Mouse (Mus musculus): ENCODE measurements around the gene Sorl1. TPM values are rescaled to one million over a fixed set of nuclear protein-coding genes. Genes with fewer than 3 reads are reported as not detected.

Gene Sorl1
- polyA plus RNA-seq, 1 experiment from 2014 or later = 6.8 TPM

- no peak overlapping the region for H3K4me3 ChIP-seq
- no peaks in the 10 kb centered on the region for H3K36me3 ChIP-seq
- DNase-seq (ENCODE audit: low spot score) = no peak
- H3K4me1 ChIP-seq = no peaks in the 10 kb centered on the region
- 84% methylated on average over 2 of the region's 2 CpGs for WGBS
- H3K27me3 ChIP-seq (ENCODE audit: insufficient read depth, poor library complexity, severe bottlenecking) = no peaks in the 10 kb centered on the region
- no peak overlapping the region for H3K27ac ChIP-seq
- no peaks in the 10 kb centered on the region for H3K9me3 ChIP-seq
Observed at GRCm38 (mm10) chr9:42146463-42146862, 22.4 kb upstream of the Sorl1 start.

GRCm38 (mm10) chr9:42141549-42142210 is 17.6 kb upstream of the Sorl1 start:
- H3K36me3 ChIP-seq = no peaks in the 10 kb centered on the region
- WGBS = 74% methylated on average over 6 of the region's 6 CpGs
- no peaks in the 10 kb centered on the region for H3K4me1 ChIP-seq
- no peak overlapping the region for H3K4me3 ChIP-seq
- no peak overlapping the region for H3K27ac ChIP-seq
- H3K9me3 ChIP-seq = no peaks in the 10 kb centered on the region
- no peak for DNase-seq (ENCODE audit: low spot score)
- H3K27me3 ChIP-seq (ENCODE audit: insufficient read depth, poor library complexity, severe bottlenecking) = no peaks in the 10 kb centered on the region

GRCm38 (mm10) chr9:42138248-42138858 is 14.3 kb upstream of the Sorl1 start:
- H3K4me1 ChIP-seq = no peaks in the 10 kb centered on the region
- no peaks in the 10 kb centered on the region for H3K27me3 ChIP-seq (ENCODE audit: insufficient read depth, poor library complexity, severe bottlenecking)
- DNase-seq (ENCODE audit: low spot score) = no peak
- H3K27ac ChIP-seq = no peak overlapping the region
- 78% methylated on average over 4 of the region's 4 CpGs for WGBS
- H3K9me3 ChIP-seq = no peaks in the 10 kb centered on the region
- H3K4me3 ChIP-seq = no peak overlapping the region
- no peaks in the 10 kb centered on the region for H3K36me3 ChIP-seq

GRCm38 (mm10) chr9:42137578-42137977 is 13.5 kb upstream of the Sorl1 start:
- no peaks in the 10 kb centered on the region for H3K36me3 ChIP-seq
- DNase-seq (ENCODE audit: low spot score) = no peak
- no peaks in the 10 kb centered on the region for H3K4me1 ChIP-seq
- H3K27me3 ChIP-seq (ENCODE audit: insufficient read depth, poor library complexity, severe bottlenecking) = no peaks in the 10 kb centered on the region
- H3K4me3 ChIP-seq = no peak overlapping the region
- no peaks in the 10 kb centered on the region for H3K9me3 ChIP-seq
- WGBS = 67% methylated on average over 5 of the region's 5 CpGs
- no peak overlapping the region for H3K27ac ChIP-seq

GRCm38 (mm10) chr9:42130793-42131760 is 7.0 kb upstream of the Sorl1 start:
- no peak overlapping the region for H3K27ac ChIP-seq
- no peak overlapping the region for H3K4me3 ChIP-seq
- no peaks in the 10 kb centered on the region for H3K4me1 ChIP-seq
- no peak for DNase-seq (ENCODE audit: low spot score)
- H3K9me3 ChIP-seq = no peaks in the 10 kb centered on the region
- H3K36me3 ChIP-seq = no peaks in the 10 kb centered on the region
- 76% methylated on average over 13 of the region's 13 CpGs for WGBS
- H3K27me3 ChIP-seq (ENCODE audit: insufficient read depth, poor library complexity, severe bottlenecking) = no peaks in the 10 kb centered on the region

GRCm38 (mm10) chr9:42127983-42128382 is 3.9 kb upstream of the Sorl1 start:
- 65% methylated on average over 5 of the region's 5 CpGs for WGBS
- no peak overlapping the region for H3K27ac ChIP-seq

GRCm38 (mm10) chr9:42125262-42125982 is 1.3 kb upstream of the Sorl1 start:
- Histone ChIP-seq H3K36me3 (no peaks in the 10 kb centered on the region), H3K4me3 (no peak overlapping the region), H3K27ac (no peak overlapping the region), H3K27me3 (ENCODE audit: insufficient read depth, poor library complexity, severe bottlenecking) (peaks cover 28% of the 10 kb centered on the region), H3K9me3 (no peaks in the 10 kb centered on the region), H3K4me1 (peaks cover 20% of the 10 kb centered on the region)
- WGBS = 76% methylated on average over 9 of the region's 9 CpGs
- no peak for DNase-seq (ENCODE audit: low spot score)

More at GRCm38 (mm10) chr9:42127983-42128382, 3.9 kb upstream of the Sorl1 start:
- Histone ChIP-seq H3K36me3 (no peaks in the 10 kb centered on the region), H3K4me1 (peaks cover 11% of the 10 kb centered on the region), H3K27me3 (ENCODE audit: insufficient read depth, poor library complexity, severe bottlenecking) (peaks cover 21% of the 10 kb centered on the region; the same call in 1 of the 2 replicates), H3K9me3 (no peaks in the 10 kb centered on the region), H3K4me3 (no peak overlapping the region)
- no peak for DNase-seq (ENCODE audit: low spot score)

- no peak for DNase-seq (ENCODE audit: low spot score)
- Histone ChIP-seq H3K9me3 (no peaks in the 10 kb centered on the region), H3K4me1 (peaks cover 20% of the 10 kb centered on the region), H3K36me3 (no peaks in the 10 kb centered on the region), H3K4me3 (peak overlapping the region; percentile 89), H3K27ac (peak overlapping the region; percentile 90), H3K27me3 (ENCODE audit: insufficient read depth, poor library complexity, severe bottlenecking) (peaks cover 28% of the 10 kb centered on the region)
- 30% methylated on average over 11 of the region's 11 CpGs for WGBS
Observed at GRCm38 (mm10) chr9:42123204-42123603, 893 bp downstream of the Sorl1 start.

- no peak overlapping the region for H3K27ac ChIP-seq
- H3K36me3 ChIP-seq = no peaks in the 10 kb centered on the region
- DNase-seq (ENCODE audit: low spot score) = no peak
- peaks cover 28% of the 10 kb centered on the region for H3K27me3 ChIP-seq (ENCODE audit: insufficient read depth, poor library complexity, severe bottlenecking)
- H3K9me3 ChIP-seq = no peaks in the 10 kb centered on the region
- H3K4me1 ChIP-seq = peaks cover 20% of the 10 kb centered on the region
- WGBS = 83% methylated on average over 6 of the region's 6 CpGs
- no peak overlapping the region for H3K4me3 ChIP-seq
Observed at GRCm38 (mm10) chr9:42122441-42122840, 1.7 kb downstream of the Sorl1 start.

GRCm38 (mm10) chr9:42121631-42122354 is 2.3 kb downstream of the Sorl1 start:
- peaks cover 23% of the 10 kb centered on the region for H3K4me1 ChIP-seq
- no peak overlapping the region for H3K4me3 ChIP-seq
- H3K36me3 ChIP-seq = no peaks in the 10 kb centered on the region
- peaks cover 28% of the 10 kb centered on the region for H3K27me3 ChIP-seq (ENCODE audit: insufficient read depth, poor library complexity, severe bottlenecking)
- H3K27ac ChIP-seq = no peak overlapping the region
- 68% methylated on average over 10 of the region's 10 CpGs for WGBS
- no peak for DNase-seq (ENCODE audit: low spot score)
- H3K9me3 ChIP-seq = no peaks in the 10 kb centered on the region

GRCm38 (mm10) chr9:42116418-42117056 is 7.6 kb downstream of the Sorl1 start:
- H3K9me3 ChIP-seq = no peaks in the 10 kb centered on the region
- 66% methylated on average over 10 of the region's 10 CpGs for WGBS
- H3K27me3 ChIP-seq (ENCODE audit: insufficient read depth, poor library complexity, severe bottlenecking) = no peaks in the 10 kb centered on the region
- H3K4me1 ChIP-seq = peaks cover 37% of the 10 kb centered on the region
- DNase-seq (ENCODE audit: low spot score) = no peak
- H3K4me3 ChIP-seq = no peak overlapping the region
- no peaks in the 10 kb centered on the region for H3K36me3 ChIP-seq
- H3K27ac ChIP-seq = peak overlapping the region; percentile 47

All from heart, embryonic 10.5 days (tissue).